15 mouse cellular contexts compared by ENCODE assay signal in genomic region chr4:118123030-118123704, GRCm38 (mm10). TPM values are rescaled to one million over a fixed set of nuclear protein-coding genes. Genes with fewer than 3 reads are reported as not detected.
DNase-seq lines count a peak whose midpoint lies in the region; ATAC-seq and TF ChIP-seq lines count a peak whose summit lies in the region.
"Had no signal": no experiment of that assay in that cellular context is flagged by ENCODE, and none has a peak within 500 bp of the region (broad histone marks: within the 10 kb centered on the region; RNA-seq: fewer than 3 reads in every experiment).

No protein-coding gene starts in this region.

- intact Hi-C loops in heart, postnatal 14 days (cut with DNase I): no loop called here
- intact Hi-C loops in left cerebral cortex, postnatal 25 days (cut with DNase I): no loop called here

- H3K9me3 ChIP-seq in heart, embryonic 16.5 days (replicated peaks; ENCODE audit: control insufficient read depth, low read length): no peaks in the 10 kb centered on the region
- no peaks in the 10 kb centered on the region for H3K9me3 ChIP-seq in MEL (replicated peaks; ENCODE audit: insufficient read depth, low read length)
- H3K9me3 ChIP-seq in intestine, embryonic 16.5 days (ENCODE audit: control insufficient read depth, low read length): no peaks in the 10 kb centered on the region
- no peaks in the 10 kb centered on the region for H3K9me3 ChIP-seq in hindbrain, embryonic 14.5 days (ENCODE audit: control insufficient read depth, low read length)
- H3K9me3 ChIP-seq: forebrain, embryonic 15.5 days; hindbrain, embryonic 10.5 days; neural tube, embryonic 13.5 days had no signal

- TF ChIP-seq EP300 in MEL (IDR thresholded peaks at IDR 0.05; ENCODE audit: low read depth in 1 of 2, low read length in 2 of 2): peak; percentile 67 to 85

- H3K27me3 ChIP-seq in heart, embryonic 16.5 days (ENCODE audit: control insufficient read depth, insufficient read depth, low read length): no peaks in the 10 kb centered on the region
- H3K27me3 ChIP-seq in MEL (ENCODE audit: control insufficient read depth in 1 of 2, insufficient read depth in 2 of 2, low read length in 2 of 2) (no peaks in the 10 kb centered on the region), myocyte (ENCODE audit: control insufficient read depth, insufficient read depth, insufficient read length) (no peaks in the 10 kb centered on the region)
- no peaks in the 10 kb centered on the region for H3K27me3 ChIP-seq in intestine, embryonic 16.5 days (replicated peaks; ENCODE audit: control insufficient read depth, insufficient read depth, low read length)
- no peaks in the 10 kb centered on the region for H3K27me3 ChIP-seq in hindbrain, embryonic 14.5 days (ENCODE audit: control insufficient read depth, insufficient read depth, low read length)
- H3K27me3 ChIP-seq: forebrain, embryonic 15.5 days; neural tube, embryonic 13.5 days had no signal

- TF ChIP-seq CTCF in MEL (IDR thresholded peaks at IDR 0.05 in 2 of 3, conservative IDR thresholded peaks at IDR 0.05 in 1 of 3; ENCODE audit: control insufficient read depth in 1 of 3, insufficient read depth in 1 of 3, low read depth in 2 of 3, low read length in 3 of 3, poor library complexity in 1 of 3, severe bottlenecking in 1 of 3): no peak

- TF ChIP-seq POLR2A in MEL (IDR thresholded peaks at IDR 0.05; ENCODE audit: control insufficient read depth in 1 of 2, insufficient read depth in 1 of 2, low read depth in 1 of 2, low read length in 2 of 2, poor library complexity in 1 of 2): no peak
- TF ChIP-seq POLR2A in myocyte (IDR thresholded peaks at IDR 0.05; ENCODE audit: insufficient read length, low read depth): no peak

- peaks cover 12% of the 10 kb centered on the region; the same call in 1 of the 2 replicates for H3K79me2 ChIP-seq in MEL (ENCODE audit: control insufficient read depth, insufficient read depth, low read length, poor library complexity)
- H3K79me2 ChIP-seq in myocyte (ENCODE audit: control insufficient read depth, insufficient read depth): peaks cover 16% of the 10 kb centered on the region

- 79% methylated on average over 14 of the region's 14 CpGs for WGBS in heart, embryonic 16.5 days
- 60% methylated on average over 14 of the region's 14 CpGs for WGBS in intestine, embryonic 16.5 days
- 91% methylated on average over 14 of the region's 14 CpGs for WGBS in hindbrain, embryonic 14.5 days

- DNase-seq in heart, postnatal 14 days: no peak
- peak; percentile 36 for DNase-seq in MEL (ENCODE audit: low read depth, low spot score)
- no peak for DNase-seq in left cerebral cortex, postnatal 25 days (ENCODE audit: low spot score in 2 of 2)
- no peak for DNase-seq in hindbrain, embryonic 14.5 days (ENCODE audit: low spot score)
- no peak for DNase-seq in kidney, adult 8-10 months
- DNase-seq: cerebellum, postnatal 14 days; kidney, postnatal 10 days; right cerebral cortex, postnatal 25 days had no signal

- H3K9ac ChIP-seq in heart, embryonic 16.5 days (ENCODE audit: low read length): no peak overlapping the region
- no peak overlapping the region for H3K9ac ChIP-seq in MEL (ENCODE audit: control insufficient read depth, low read depth, low read length, poor library complexity, severe bottlenecking)
- H3K9ac ChIP-seq in intestine, embryonic 16.5 days (ENCODE audit: low read depth, low read length): peak overlapping the region; percentile 40
- H3K9ac ChIP-seq in hindbrain, embryonic 14.5 days: no peak overlapping the region
- H3K9ac ChIP-seq: forebrain, embryonic 15.5 days; neural tube, embryonic 13.5 days had no signal

- TF ChIP-seq RAD21 in MEL (IDR thresholded peaks at IDR 0.05; ENCODE audit: low read depth, low read length): no peak

- H3ac ChIP-seq in myocyte (ENCODE audit: control insufficient read depth, insufficient read length): no peak overlapping the region

- H3K27ac ChIP-seq in heart, embryonic 16.5 days (ENCODE audit: low read length): peak overlapping the region; percentile 4; the same call in 1 of the 2 replicates
- H3K27ac ChIP-seq in MEL (ENCODE audit: control insufficient read depth, low read depth, low read length): no peak overlapping the region
- H3K27ac ChIP-seq in intestine, embryonic 16.5 days (ENCODE audit: low read length): peak overlapping the region; percentile 89
- H3K27ac ChIP-seq in hindbrain, embryonic 14.5 days: no peak overlapping the region
- H3K27ac ChIP-seq: forebrain, embryonic 15.5 days; hindbrain, embryonic 10.5 days; neural tube, embryonic 13.5 days had no signal

- H3K4me1 ChIP-seq in heart, embryonic 16.5 days (ENCODE audit: control insufficient read depth, insufficient read depth, low read length): peaks cover 6% of the 10 kb centered on the region
- peaks cover 19 to 31% of the 10 kb centered on the region in 2 experiments for H3K4me1 ChIP-seq in MEL (ENCODE audit: control insufficient read depth in 1 of 2, insufficient read depth in 2 of 2, low read length in 2 of 2)
- H3K4me1 ChIP-seq in intestine, embryonic 16.5 days (ENCODE audit: control insufficient read depth, insufficient read depth, low read length): peaks cover 10% of the 10 kb centered on the region
- no peaks in the 10 kb centered on the region for H3K4me1 ChIP-seq in hindbrain, embryonic 14.5 days (replicated peaks; ENCODE audit: control insufficient read depth, insufficient read depth, low read length)
- H3K4me1 ChIP-seq: hindbrain, embryonic 10.5 days had no signal

- H3K36me3 ChIP-seq in heart, embryonic 16.5 days (ENCODE audit: control insufficient read depth, insufficient read depth): no peaks in the 10 kb centered on the region
- H3K36me3 ChIP-seq in MEL (ENCODE audit: control insufficient read depth in 1 of 2, insufficient read depth in 2 of 2, low read length in 2 of 2) (peaks cover 3 to 22% of the 10 kb centered on the region in 2 experiments; a peak in 3 of 4 replicates), myocyte (ENCODE audit: control insufficient read depth, insufficient read depth) (no peaks in the 10 kb centered on the region)
- no peaks in the 10 kb centered on the region for H3K36me3 ChIP-seq in intestine, embryonic 16.5 days (ENCODE audit: control insufficient read depth, insufficient read depth, low read length)
- H3K36me3 ChIP-seq in hindbrain, embryonic 14.5 days (replicated peaks; ENCODE audit: control insufficient read depth, insufficient read depth): no peaks in the 10 kb centered on the region
- H3K36me3 ChIP-seq: forebrain, embryonic 15.5 days; neural tube, embryonic 13.5 days had no signal

- ATAC-seq in heart, embryonic 16.5 days (replicated peaks; ENCODE audit: extremely low read depth, insufficient read depth, low FRiP score): peak; percentile 60; the same call in 1 of the 2 replicates
- ATAC-seq in intestine, embryonic 16.5 days: peak; percentile 72
- no peak; the same call in 1 of the 2 replicates for ATAC-seq in hindbrain, embryonic 14.5 days (ENCODE audit: low FRiP score)
- ATAC-seq: forebrain, embryonic 15.5 days had no signal

- no peak overlapping the region for H3K4me2 ChIP-seq in heart, embryonic 16.5 days (ENCODE audit: low read depth, low read length)
- peak overlapping the region; percentile 30 for H3K4me2 ChIP-seq in intestine, embryonic 16.5 days (ENCODE audit: low read depth, low read length)
- H3K4me2 ChIP-seq in myocyte (ENCODE audit: low read depth): peak overlapping the region; percentile 53
- no peak overlapping the region for H3K4me2 ChIP-seq in hindbrain, embryonic 14.5 days (replicated peaks)
- H3K4me2 ChIP-seq: forebrain, embryonic 15.5 days; midbrain, embryonic 11.5 days; neural tube, embryonic 13.5 days had no signal

- no peak overlapping the region for H3K4me3 ChIP-seq in heart, embryonic 16.5 days (ENCODE audit: low read length)
- H3K4me3 ChIP-seq in MEL (ENCODE audit: control insufficient read depth in 1 of 2, insufficient read depth in 1 of 2, low read depth in 2 of 2, low read length in 2 of 2): no peak overlapping the region
- H3K4me3 ChIP-seq in intestine, embryonic 16.5 days (ENCODE audit: low read length): no peak overlapping the region
- no peak overlapping the region for H3K4me3 ChIP-seq in myocyte
- H3K4me3 ChIP-seq in hindbrain, embryonic 14.5 days (replicated peaks; ENCODE audit: low read length): no peak overlapping the region
- H3K4me3 ChIP-seq: forebrain, embryonic 15.5 days; hindbrain, embryonic 10.5 days; neural tube, embryonic 13.5 days had no signal

TF ChIP-seq in MEL, 35 proteins besides CTCF, POLR2A, EP300 and RAD21 (continues in another document):
- TF ChIP-seq MYB (IDR thresholded peaks at IDR 0.05; ENCODE audit: low read depth, low read length) (peak; percentile 82), ETS1 (IDR thresholded peaks at IDR 0.05; ENCODE audit: low read depth, low read length) (peak; percentile 69), GATA1 (IDR thresholded peaks at IDR 0.05; ENCODE audit: low read depth, low read length) (peak; percentile 53), TCF12 (IDR thresholded peaks at IDR 0.05; ENCODE audit: low read depth, low read length) (peak; percentile 85)

TF ChIP-seq in myocyte, 11 proteins besides CTCF, POLR2A, EP300 and RAD21 (continues in another document):
- TF ChIP-seq REST (IDR thresholded peaks at IDR 0.05; ENCODE audit: insufficient read depth, insufficient read length) (no peak), POLR2AphosphoS2 (IDR thresholded peaks at IDR 0.05; ENCODE audit: insufficient read length, low read depth) (no peak), MYOG (IDR thresholded peaks at IDR 0.05; ENCODE audit: control insufficient read depth in 1 of 3, insufficient read depth in 1 of 3, insufficient read length in 2 of 3, low read depth in 2 of 3) (peak in 2 of 3 experiments; percentile 3 to 27)

RNA-seq across cellular contexts. Expression of gene St3gal3, which starts 11.5 kb away (rescaled TPM):
- 7.8 and 8.9 TPM in 2 replicates for polyA plus RNA-seq in heart, embryonic 16.5 days (2015; fragmentation: Nextera tagmentation; extraction: Ambion mirVana)
- total RNA-seq in heart, postnatal 14 days (2021): 10 to 100 TPM; 44.5 to 48.1 TPM
- 13.2 and 16.4 TPM in 2 replicates for total RNA-seq in MEL (2012; rRNA removed)
- polyA plus RNA-seq in MEL (2012; ENCODE audit: insufficient read depth in 1 of 2, insufficient read length in 2 of 2, low read depth in 1 of 2, low replicate concordance in 2 of 2, missing spikeins in 1 of 2) (10 to 100 TPM in 1 of 2 experiments, not detected in 1; 23.3 TPM), myocyte (2012; fragmentation: generic; extraction: Trizol) (45.1 TPM)
- polyA plus RNA-seq in intestine, embryonic 16.5 days (2015; fragmentation: Nextera tagmentation; extraction: Ambion mirVana): 8.6 and 10.1 TPM in 2 replicates
- 10 to 100 TPM; 43.5 to 44.3 TPM for total RNA-seq in left cerebral cortex, postnatal 25 days (2021)
- 10.8 and 11.5 TPM in 2 replicates for polyA plus RNA-seq in hindbrain, embryonic 14.5 days (2014; fragmentation: Nextera tagmentation; extraction: Ambion mirVana)

RNA-seq across cellular contexts. Expression of gene Kdm4a, which starts 56.7 kb away (rescaled TPM):
- polyA plus RNA-seq in heart, embryonic 16.5 days (2015; fragmentation: Nextera tagmentation; extraction: Ambion mirVana): 19.0 and 19.4 TPM in 2 replicates
- 10 to 100 TPM; 34.8 to 36.6 TPM for total RNA-seq in heart, postnatal 14 days (2021)
- total RNA-seq in MEL (2012; rRNA removed): 31.4 and 36.8 TPM in 2 replicates
- 10 to 100 TPM in 1 of 2 experiments, not detected in 1; 49.6 TPM for polyA plus RNA-seq in MEL (2012; ENCODE audit: insufficient read depth in 1 of 2, insufficient read length in 2 of 2, low read depth in 1 of 2, low replicate concordance in 2 of 2, missing spikeins in 1 of 2)
- 18.0 and 18.6 TPM in 2 replicates for polyA plus RNA-seq in intestine, embryonic 16.5 days (2015; fragmentation: Nextera tagmentation; extraction: Ambion mirVana)
- polyA plus RNA-seq in myocyte (2012; fragmentation: generic; extraction: Trizol): 66.6 TPM
- 10 to 100 TPM; 38.3 to 42.2 TPM for total RNA-seq in left cerebral cortex, postnatal 25 days (2021)
- polyA plus RNA-seq in hindbrain, embryonic 14.5 days (2014; fragmentation: Nextera tagmentation; extraction: Ambion mirVana): 52.8 and 53.7 TPM in 2 replicates

Comparison
In these comparisons a context has a peak if more than half of its experiments do, and no peak if none do; other contexts are left out.
1. H3K27ac ChIP-seq: peak in heart, embryonic 16.5 days (single experiment) and intestine, embryonic 16.5 days (single experiment); none in MEL (single experiment) and hindbrain, embryonic 14.5 days (single experiment).
2. H3K4me2 ChIP-seq: peak in intestine, embryonic 16.5 days (single experiment) and myocyte (single experiment); none in heart, embryonic 16.5 days (single experiment) and hindbrain, embryonic 14.5 days (single experiment).